Mouse (Mus musculus) midbrain, embryonic 16.5 days (tissue): Measurements from ENCODE around the gene Pnpt1. TPM values are rescaled to one million over a fixed set of nuclear protein-coding genes. Genes with fewer than 3 reads are reported as not detected.

Experiments used
- ATAC-seq: fragments of 200-750 bp; cut with Nextera tagmentation; 2 replicates; pipeline ENCODE4 v1.8.0; 2017; ENCODE audit warnings: moderate TSS enrichment
- H3K27ac ChIP-seq: fragments of 300-500 bp; sonication (generic); 2 replicates; pipeline ENCODE4 v1.5.1; 2014; ENCODE audit warnings: mild to moderate bottlenecking, low read length, mixed read lengths
- H3K27me3 ChIP-seq: fragments of 300-500 bp; sonication (generic); 2 replicates; pipeline ENCODE4 v1.6.1; 2014; ENCODE audit warnings: low read depth, low read length, mixed read lengths; ENCODE audit not compliant: control insufficient read depth, insufficient read depth
- H3K36me3 ChIP-seq: fragments of 300-500 bp; sonication (generic); 2 replicates; pipeline ENCODE4 v1.6.1; 2014; ENCODE audit warnings: mild to moderate bottlenecking, low read length, moderate library complexity, mixed read lengths; ENCODE audit not compliant: control insufficient read depth, insufficient read depth
- H3K4me1 ChIP-seq: fragments of 300-500 bp; sonication (generic); 2 replicates; pipeline ENCODE4 v1.6.1; 2014; ENCODE audit warnings: mild to moderate bottlenecking, low read length, mixed read lengths; ENCODE audit not compliant: control insufficient read depth, insufficient read depth
- H3K4me2 ChIP-seq: fragments of 300-500 bp; sonication (generic); 2 replicates; pipeline ENCODE4 v1.6.1; 2014; ENCODE audit warnings: mild to moderate bottlenecking, low read length, mixed read lengths
- H3K4me3 ChIP-seq: fragments of 300-500 bp; sonication (generic); 2 replicates; pipeline ENCODE4 v1.5.1; 2014; ENCODE audit warnings: low read depth, mild to moderate bottlenecking, low read length, moderate library complexity, mixed read lengths
- H3K9ac ChIP-seq: fragments of 300-500 bp; sonication (generic); 2 replicates; pipeline ENCODE4 v1.6.1; 2014; ENCODE audit warnings: low read depth, low read length, mixed read lengths
- H3K9me3 ChIP-seq: fragments of 300-500 bp; sonication (generic); replicated peaks from 2 replicates; pipeline ENCODE4 v1.6.1; 2014; ENCODE audit warnings: mild to moderate bottlenecking, low read length, mixed read lengths; ENCODE audit not compliant: control insufficient read depth, poor library complexity, severe bottlenecking
- WGBS: fragments of 180-500 bp; shearing (Covaris S2); extraction: QIAGEN DNeasy Blood & Tissue Kit; methylation state at CpG from one replicate; pipeline ENCODE4 v1.1.7; 2014; 5-methylcytosine and 5-hydroxymethylcytosine counted together
- polyA plus RNA-seq: library from polyadenylated mRNA; unstranded; fragments of >200 nt; fragmentation: Nextera tagmentation; extraction: Ambion mirVana; gene quantifications from 2 replicates; pipeline ENCODE4 v1.2.1, GENCODE M21; 2015

The Pnpt1 gene
- polyA plus RNA-seq: 27.0 and 27.5 TPM in 2 replicates

GRCm38 (mm10) chr11:29130385-29131355 is at the start of gene Pnpt1:
TSS of gene Pnpt1 (plus strand) at chr11:29130744.
- Histone ChIP-seq H3K9me3 (no peaks in the 10 kb centered on the region), H3K9ac (peak within 1 kb of the TSS; percentile 83), H3K27me3 (no peaks in the 10 kb centered on the region), H3K4me3 (peak within 1 kb of the TSS; percentile 86), H3K27ac (peak within 1 kb of the TSS; percentile 79), H3K4me2 (peak within 1 kb of the TSS; percentile 63), H3K36me3 (peaks cover 8% of the 10 kb centered on the region; the same call in 1 of the 2 replicates), H3K4me1 (peaks cover 5% of the 10 kb centered on the region)
- ATAC-seq: peak; percentile 100
- 2% methylated on average over 50 of the region's 50 CpGs for WGBS

GRCm38 (mm10) chr11:29092403-29092802 is 38.1 kb upstream of the Pnpt1 start:
- Histone ChIP-seq H3K9me3 (no peaks in the 10 kb centered on the region), H3K27ac (no peak overlapping the region), H3K36me3 (no peaks in the 10 kb centered on the region), H3K4me2 (no peak overlapping the region), H3K4me1 (no peaks in the 10 kb centered on the region), H3K27me3 (no peaks in the 10 kb centered on the region), H3K9ac (no peak overlapping the region), H3K4me3 (no peak overlapping the region)
- WGBS: 79% methylated on average over 2 of the region's 2 CpGs
- no peak for ATAC-seq

- no peak for ATAC-seq
- Histone ChIP-seq H3K9ac (no peak overlapping the region), H3K4me3 (no peak overlapping the region), H3K27me3 (no peaks in the 10 kb centered on the region), H3K9me3 (no peaks in the 10 kb centered on the region), H3K4me1 (no peaks in the 10 kb centered on the region), H3K27ac (no peak overlapping the region), H3K36me3 (no peaks in the 10 kb centered on the region), H3K4me2 (no peak overlapping the region)
- 41% methylated on average over 2 of the region's 2 CpGs for WGBS
Measured at GRCm38 (mm10) chr11:29098926-29099325, 31.6 kb upstream of the Pnpt1 start.

GRCm38 (mm10) chr11:29129862-29130384 is 621 bp upstream of the Pnpt1 start:
- H3K4me1 ChIP-seq: peaks cover 5% of the 10 kb centered on the region
- H3K9me3 ChIP-seq: no peaks in the 10 kb centered on the region
- H3K27me3 ChIP-seq: no peaks in the 10 kb centered on the region
- H3K4me3 ChIP-seq: peak overlapping the region; percentile 86
- peak overlapping the region; percentile 50 for H3K4me2 ChIP-seq
- WGBS: 63% methylated on average over 11 of the region's 11 CpGs
- peak overlapping the region; percentile 69 for H3K27ac ChIP-seq
- peak; percentile 80 for ATAC-seq
- peaks cover 8% of the 10 kb centered on the region; the same call in 1 of the 2 replicates for H3K36me3 ChIP-seq
- peak overlapping the region; percentile 83 for H3K9ac ChIP-seq

- H3K4me3 ChIP-seq: no peak overlapping the region
- H3K27ac ChIP-seq: no peak overlapping the region
- H3K27me3 ChIP-seq: no peaks in the 10 kb centered on the region
- H3K4me2 ChIP-seq: no peak overlapping the region
- no peaks in the 10 kb centered on the region for H3K9me3 ChIP-seq
- peaks cover 10% of the 10 kb centered on the region; the same call in 1 of the 2 replicates for H3K36me3 ChIP-seq
- no peak for ATAC-seq
- no peak overlapping the region for H3K9ac ChIP-seq
- WGBS: 55% methylated on average over 1 of the region's 1 CpGs
- H3K4me1 ChIP-seq: no peaks in the 10 kb centered on the region
Measured at GRCm38 (mm10) chr11:29140671-29141070, 10.1 kb downstream of the Pnpt1 start.

GRCm38 (mm10) chr11:29148901-29149300 is 18.4 kb downstream of the Pnpt1 start:
- no peak overlapping the region for H3K4me3 ChIP-seq
- H3K4me1 ChIP-seq: no peaks in the 10 kb centered on the region
- H3K9ac ChIP-seq: no peak overlapping the region
- 85% methylated on average over 2 of the region's 2 CpGs for WGBS
- H3K27ac ChIP-seq: no peak overlapping the region
- peaks cover 14% of the 10 kb centered on the region for H3K36me3 ChIP-seq
- no peaks in the 10 kb centered on the region for H3K27me3 ChIP-seq
- H3K9me3 ChIP-seq: no peaks in the 10 kb centered on the region
- no peak for ATAC-seq
- no peak overlapping the region for H3K4me2 ChIP-seq

GRCm38 (mm10) chr11:29163569-29163968 is 33.0 kb downstream of the Pnpt1 start:
- WGBS: 98% methylated on average over 4 of the region's 4 CpGs
- Histone ChIP-seq H3K4me2 (no peak overlapping the region), H3K9me3 (no peaks in the 10 kb centered on the region), H3K36me3 (peaks cover 17% of the 10 kb centered on the region), H3K27me3 (no peaks in the 10 kb centered on the region), H3K27ac (no peak overlapping the region), H3K4me3 (no peak overlapping the region), H3K9ac (no peak overlapping the region), H3K4me1 (no peaks in the 10 kb centered on the region)
- ATAC-seq: no peak

GRCm38 (mm10) chr11:29171959-29172391 is 41.4 kb downstream of the Pnpt1 start:
- WGBS: under 1% methylated on average over 34 of the region's 34 CpGs
- H3K27ac ChIP-seq: peak overlapping the region; percentile 97
- H3K9ac ChIP-seq: peak overlapping the region; percentile 68
- no peaks in the 10 kb centered on the region for H3K27me3 ChIP-seq
- peak; percentile 65 for ATAC-seq
- peak overlapping the region; percentile 72 for H3K4me2 ChIP-seq
- H3K9me3 ChIP-seq: no peaks in the 10 kb centered on the region
- H3K36me3 ChIP-seq: no peaks in the 10 kb centered on the region
- peaks cover 21% of the 10 kb centered on the region for H3K4me1 ChIP-seq
- H3K4me3 ChIP-seq: peak overlapping the region; percentile 98
